Mouse (Mus musculus): Measurements from ENCODE around the gene Wdr74. TPM values are rescaled to one million over a fixed set of nuclear protein-coding genes. Genes with fewer than 3 reads are reported as not detected.
A peak's percentile ranks its signal among the peaks of the same experiment; 100 is the strongest.

Gene Wdr74
- polyA plus RNA-seq, 1 experiment from 2014 or later = 121 TPM

GRCm38 (mm10) chr19:8765562-8765961 lies 29.9 kb downstream of the Wdr74 start:
- no peak overlapping the region for H3K4me3 ChIP-seq
- DNase-seq (ENCODE audit: low spot score) = no peak
- H3K4me1 ChIP-seq = peaks cover 4% of the 10 kb centered on the region
- peaks cover 12% of the 10 kb centered on the region; the same call in 1 of the 2 replicates for H3K9me3 ChIP-seq (replicated peaks)
- H3K27me3 ChIP-seq (ENCODE audit: low read depth, poor library complexity, severe bottlenecking) = no peaks in the 10 kb centered on the region
- H3K36me3 ChIP-seq = peaks cover 99% of the 10 kb centered on the region
- no peak overlapping the region for H3K27ac ChIP-seq (replicated peaks)
- WGBS = 96% methylated on average over 9 of the region's 9 CpGs

GRCm38 (mm10) chr19:8770567-8771270 lies 35.1 kb downstream of the Wdr74 start, which contains the start of gene Tmem223:
TSS of gene Tmem223 (plus strand) at chr19:8770996.
- Histone ChIP-seq H3K4me3 (peak within 1 kb of the TSS; percentile 89), H3K27ac (replicated peaks) (peak within 1 kb of the TSS; percentile 98), H3K27me3 (ENCODE audit: low read depth, poor library complexity, severe bottlenecking) (no peaks in the 10 kb centered on the region), H3K4me1 (peaks cover 42% of the 10 kb centered on the region), H3K36me3 (peaks cover 76% of the 10 kb centered on the region), H3K9me3 (replicated peaks) (peaks cover 1% of the 10 kb centered on the region; the same call in 1 of the 2 replicates)
- 18% methylated on average over 29 of the region's 29 CpGs for WGBS
- DNase-seq (ENCODE audit: low spot score) = peak; percentile 83

- peak overlapping the region; percentile 89 for H3K4me3 ChIP-seq
- peaks cover 49% of the 10 kb centered on the region for H3K4me1 ChIP-seq
- H3K27me3 ChIP-seq (ENCODE audit: low read depth, poor library complexity, severe bottlenecking) = no peaks in the 10 kb centered on the region
- H3K36me3 ChIP-seq = peaks cover 56% of the 10 kb centered on the region
- 88% methylated on average over 5 of the region's 5 CpGs for WGBS
- no peaks in the 10 kb centered on the region for H3K9me3 ChIP-seq (replicated peaks)
- DNase-seq (ENCODE audit: low spot score) = no peak
- peak overlapping the region; percentile 98; the same call in 1 of the 2 replicates for H3K27ac ChIP-seq (replicated peaks)
Measured at GRCm38 (mm10) chr19:8772996-8773395, 37.4 kb downstream of the Wdr74 start.

GRCm38 (mm10) chr19:8773409-8773808 lies 37.8 kb downstream of the Wdr74 start:
- Histone ChIP-seq H3K27ac (replicated peaks) (peak overlapping the region; percentile 98), H3K36me3 (peaks cover 56% of the 10 kb centered on the region), H3K27me3 (ENCODE audit: low read depth, poor library complexity, severe bottlenecking) (no peaks in the 10 kb centered on the region), H3K4me1 (peaks cover 49% of the 10 kb centered on the region), H3K4me3 (peak overlapping the region; percentile 89), H3K9me3 (replicated peaks) (no peaks in the 10 kb centered on the region)
- WGBS = 66% methylated on average over 6 of the region's 6 CpGs
- DNase-seq (ENCODE audit: low spot score) = peak; percentile 14

- peak within 1 kb of the TSS; percentile 89 for H3K4me3 ChIP-seq
Measured at GRCm38 (mm10) chr19:8774086-8774835, 38.6 kb downstream of the Wdr74 start, which contains the start of gene Tmem179b. TSS of gene Tmem179b (minus strand) at chr19:8774467.

GRCm38 (mm10) chr19:8774951-8775421 lies 39.4 kb downstream of the Wdr74 start:
- H3K27me3 ChIP-seq (ENCODE audit: low read depth, poor library complexity, severe bottlenecking) = no peaks in the 10 kb centered on the region
- WGBS = 7% methylated on average over 20 of the region's 20 CpGs
- H3K4me1 ChIP-seq = peaks cover 49% of the 10 kb centered on the region
- DNase-seq (ENCODE audit: low spot score) = no peak
- H3K9me3 ChIP-seq (replicated peaks) = no peaks in the 10 kb centered on the region
- H3K36me3 ChIP-seq = peaks cover 55% of the 10 kb centered on the region
- H3K4me3 ChIP-seq = peak overlapping the region; percentile 89
- peak overlapping the region; percentile 98 for H3K27ac ChIP-seq (replicated peaks)

More at GRCm38 (mm10) chr19:8774086-8774835, 38.6 kb downstream of the Wdr74 start, which contains the start of gene Tmem179b:
- Histone ChIP-seq H3K27ac (replicated peaks) (peak within 1 kb of the TSS; percentile 98), H3K9me3 (replicated peaks) (no peaks in the 10 kb centered on the region), H3K36me3 (peaks cover 56% of the 10 kb centered on the region), H3K27me3 (ENCODE audit: low read depth, poor library complexity, severe bottlenecking) (no peaks in the 10 kb centered on the region), H3K4me1 (peaks cover 49% of the 10 kb centered on the region)
- under 1% methylated on average over 68 of the region's 68 CpGs for WGBS
- peak; percentile 97 for DNase-seq (ENCODE audit: low spot score)

GRCm38 (mm10) chr19:8786008-8786781 lies 50.6 kb downstream of the Wdr74 start, which contains the start of gene Taf6l:
TSS of gene Taf6l (minus strand) at chr19:8786417.
- Histone ChIP-seq H3K27me3 (ENCODE audit: low read depth, poor library complexity, severe bottlenecking) (no peaks in the 10 kb centered on the region), H3K27ac (replicated peaks) (peak within 1 kb of the TSS; percentile 89), H3K4me3 (peak within 1 kb of the TSS; percentile 73), H3K4me1 (peaks cover 27% of the 10 kb centered on the region), H3K9me3 (replicated peaks) (no peaks in the 10 kb centered on the region), H3K36me3 (peaks cover 39% of the 10 kb centered on the region)
- 1% methylated on average over 32 of the region's 32 CpGs for WGBS
- peak; percentile 91 for DNase-seq (ENCODE audit: low spot score)

- Histone ChIP-seq H3K27me3 (ENCODE audit: low read depth, poor library complexity, severe bottlenecking) (no peaks in the 10 kb centered on the region), H3K36me3 (peaks cover 35% of the 10 kb centered on the region), H3K4me1 (peaks cover 27% of the 10 kb centered on the region), H3K4me3 (no peak overlapping the region), H3K9me3 (replicated peaks) (0 out of 2 replicates have a peak, but pooled peaks cover 5% of the 10 kb centered on the region), H3K27ac (replicated peaks) (no peak overlapping the region)
- DNase-seq (ENCODE audit: low spot score) = no peak
- WGBS = 26% methylated on average over 3 of the region's 3 CpGs
Measured at GRCm38 (mm10) chr19:8788521-8788920, 52.9 kb downstream of the Wdr74 start.

GRCm38 (mm10) chr19:8789171-8789570 lies 53.5 kb downstream of the Wdr74 start:
- no peak for DNase-seq (ENCODE audit: low spot score)
- no peak overlapping the region for H3K4me3 ChIP-seq
- H3K9me3 ChIP-seq (replicated peaks) = 0 out of 2 replicates have a peak, but pooled peaks cover 5% of the 10 kb centered on the region
- H3K36me3 ChIP-seq = peaks cover 35% of the 10 kb centered on the region
- no peaks in the 10 kb centered on the region for H3K27me3 ChIP-seq (ENCODE audit: low read depth, poor library complexity, severe bottlenecking)
- peaks cover 27% of the 10 kb centered on the region for H3K4me1 ChIP-seq
- H3K27ac ChIP-seq (replicated peaks) = no peak overlapping the region
- 81% methylated on average over 1 of the region's 1 CpGs for WGBS

GRCm38 (mm10) chr19:8790171-8790570 lies 54.5 kb downstream of the Wdr74 start:
- 89% methylated on average over 7 of the region's 7 CpGs for WGBS
- Histone ChIP-seq H3K27me3 (ENCODE audit: low read depth, poor library complexity, severe bottlenecking) (no peaks in the 10 kb centered on the region), H3K4me1 (peaks cover 23% of the 10 kb centered on the region), H3K36me3 (peaks cover 45% of the 10 kb centered on the region), H3K27ac (replicated peaks) (no peak overlapping the region), H3K9me3 (replicated peaks) (0 out of 2 replicates have a peak, but pooled peaks cover 5% of the 10 kb centered on the region), H3K4me3 (no peak overlapping the region)
- DNase-seq (ENCODE audit: low spot score) = no peak

Measured in midbrain, embryonic 10.5 days (tissue).